23 mouse cellular contexts compared by ENCODE assay signal in genomic region chr7:4213436-4213835, GRCm38 (mm10). TPM values are rescaled to one million over a fixed set of nuclear protein-coding genes. Genes with fewer than 3 reads are reported as not detected.
"Had no signal": no experiment of that assay in that cellular context is flagged by ENCODE, and none has a peak within 500 bp of the region (broad histone marks: within the 10 kb centered on the region; RNA-seq: fewer than 3 reads in every experiment).

No protein-coding gene starts in this region.

RNA-seq across cellular contexts. Expression of gene Lilra5, which starts 24.1 kb away (rescaled TPM):
- total RNA-seq: common myeloid progenitor, adult 5-6 weeks; gastrocnemius, adult 18-20 months; gastrocnemius, adult 8-10 months; gastrocnemius, postnatal 10 days; gastrocnemius, postnatal 36 days; granulocyte monocyte progenitor cell, adult 5-6 weeks had no signal
- polyA plus RNA-seq: embryonic facial prominence, embryonic 10.5 days; embryonic facial prominence, embryonic 11.5 days; embryonic facial prominence, embryonic 12.5 days; embryonic facial prominence, embryonic 13.5 days; embryonic facial prominence, embryonic 14.5 days; embryonic facial prominence, embryonic 15.5 days; erythroblast, embryonic 14.5 days; forebrain, embryonic 10.5 days; forebrain, embryonic 11.5 days; forebrain, embryonic 12.5 days; forebrain, embryonic 13.5 days; forebrain, embryonic 14.5 days; forebrain, embryonic 15.5 days; forebrain, embryonic 16.5 days; forebrain, postnatal 0 days; heart, embryonic 10.5 days; heart, embryonic 11.5 days had no signal
